Mouse (Mus musculus) kidney, embryonic 14.5 days (tissue): ENCODE data around the gene Clec12a. TPM values are rescaled to one million over a fixed set of nuclear protein-coding genes. Genes with fewer than 3 reads are reported as not detected.

Experiments used
- ATAC-seq: fragments of 200-750 bp; cut with Nextera tagmentation; 2 replicates; pipeline ENCODE4 v1.8.0; 2017; ENCODE audit warnings: moderate number of reproducible peaks, mild to moderate bottlenecking, moderate TSS enrichment, moderate library complexity; ENCODE audit not compliant: low FRiP score, low TSS enrichment
- H3K27ac ChIP-seq: fragments of 300-500 bp; sonication (generic); 2 replicates; pipeline ENCODE4 v1.5.1; 2014; ENCODE audit warnings: low read depth, mild to moderate bottlenecking, low read length, moderate library complexity, mixed read lengths
- H3K27me3 ChIP-seq: fragments of 300-500 bp; sonication (generic); 2 replicates; pipeline ENCODE4 v1.6.1; 2014; ENCODE audit warnings: mild to moderate bottlenecking, low read length; ENCODE audit not compliant: control insufficient read depth, insufficient read depth
- H3K36me3 ChIP-seq: fragments of 300-500 bp; sonication (generic); 2 replicates; pipeline ENCODE4 v1.6.1; 2014; ENCODE audit warnings: low read length, mixed read lengths; ENCODE audit not compliant: control insufficient read depth, insufficient read depth
- H3K4me1 ChIP-seq: fragments of 300-500 bp; sonication (generic); 2 replicates; pipeline ENCODE4 v1.6.1; 2014; ENCODE audit warnings: low read length, mixed read lengths; ENCODE audit not compliant: control insufficient read depth, insufficient read depth
- H3K4me2 ChIP-seq: fragments of 300-500 bp; sonication (generic); replicated peaks from 2 replicates; pipeline ENCODE4 v1.6.1; 2014; ENCODE audit warnings: low read depth, mild to moderate bottlenecking, low read length
- H3K4me3 ChIP-seq: fragments of 300-500 bp; sonication (generic); 2 replicates; pipeline ENCODE4 v1.5.1; 2014; ENCODE audit warnings: mild to moderate bottlenecking, low read length
- H3K9ac ChIP-seq: fragments of 300-500 bp; sonication (generic); 2 replicates; pipeline ENCODE4 v1.6.1; 2014; ENCODE audit warnings: low read depth, mild to moderate bottlenecking, low read length, moderate library complexity
- H3K9me3 ChIP-seq: fragments of 300-500 bp; sonication (generic); 2 replicates; pipeline ENCODE4 v1.6.1; 2016; ENCODE audit warnings: low read length; ENCODE audit not compliant: control insufficient read depth
- WGBS: fragments of 180-500 bp; shearing (Covaris S2); extraction: QIAGEN DNeasy Blood & Tissue Kit; methylation state at CpG from one replicate; pipeline ENCODE4 v1.1.7; 2014; 5-methylcytosine and 5-hydroxymethylcytosine counted together
- polyA plus RNA-seq: library from polyadenylated mRNA; unstranded; fragments of >200 nt; fragmentation: Nextera tagmentation; extraction: Ambion mirVana; gene quantifications from 2 replicates; pipeline ENCODE4 v1.2.1, GENCODE M21; 2014

Clec12a gene
- polyA plus RNA-seq, 1 experiment from 2014 or later = 0.85 TPM

GRCm38 (mm10) chr6:129326568-129327150 is 15.8 kb upstream of the Clec12a start:
- no peak overlapping the region for H3K4me2 ChIP-seq
- H3K9ac ChIP-seq = no peak overlapping the region
- no peak overlapping the region for H3K27ac ChIP-seq
- no peak for ATAC-seq
- 62% methylated on average over 13 of the region's 13 CpGs for WGBS
- H3K4me1 ChIP-seq = no peaks in the 10 kb centered on the region
- no peaks in the 10 kb centered on the region for H3K36me3 ChIP-seq
- H3K27me3 ChIP-seq = no peaks in the 10 kb centered on the region
- H3K4me3 ChIP-seq = no peak overlapping the region
- H3K9me3 ChIP-seq = no peaks in the 10 kb centered on the region

GRCm38 (mm10) chr6:129331610-129332009 is 10.9 kb upstream of the Clec12a start, which contains the start of gene 4922502D21Rik:
Gene 4922502D21Rik (minus strand): TSS chr6:129331796.
- H3K4me2 ChIP-seq = no peak within 1 kb of the TSS
- no peaks in the 10 kb centered on the region for H3K9me3 ChIP-seq
- no peak within 1 kb of the TSS for H3K9ac ChIP-seq
- peak; percentile 78; the same call in 1 of the 2 replicates for ATAC-seq
- no peaks in the 10 kb centered on the region for H3K4me1 ChIP-seq
- no peaks in the 10 kb centered on the region for H3K27me3 ChIP-seq
- H3K4me3 ChIP-seq = no peak within 1 kb of the TSS
- WGBS = 39% methylated on average over 11 of the region's 11 CpGs
- no peaks in the 10 kb centered on the region for H3K36me3 ChIP-seq
- no peak within 1 kb of the TSS for H3K27ac ChIP-seq

- ATAC-seq = peak; percentile 66
- Histone ChIP-seq H3K9ac (no peak overlapping the region), H3K27me3 (no peaks in the 10 kb centered on the region), H3K27ac (no peak overlapping the region), H3K4me3 (no peak overlapping the region), H3K36me3 (no peaks in the 10 kb centered on the region), H3K4me1 (no peaks in the 10 kb centered on the region), H3K4me2 (no peak overlapping the region), H3K9me3 (no peaks in the 10 kb centered on the region)
- WGBS = 33% methylated on average over 11 of the region's 11 CpGs
Measured at GRCm38 (mm10) chr6:129333674-129334078, 8.8 kb upstream of the Clec12a start.

GRCm38 (mm10) chr6:129337751-129338150 is 4.7 kb upstream of the Clec12a start:
- Histone ChIP-seq H3K4me3 (no peak overlapping the region), H3K27ac (no peak overlapping the region), H3K36me3 (no peaks in the 10 kb centered on the region), H3K9me3 (no peaks in the 10 kb centered on the region), H3K9ac (no peak overlapping the region), H3K4me2 (no peak overlapping the region), H3K27me3 (no peaks in the 10 kb centered on the region), H3K4me1 (no peaks in the 10 kb centered on the region)
- WGBS = 70% methylated on average over 1 of the region's 1 CpGs
- ATAC-seq = no peak

GRCm38 (mm10) chr6:129344408-129344807 is 1.9 kb downstream of the Clec12a start:
- Histone ChIP-seq H3K36me3 (no peaks in the 10 kb centered on the region), H3K9ac (no peak overlapping the region), H3K9me3 (peaks cover 7% of the 10 kb centered on the region; the same call in 1 of the 2 replicates), H3K4me2 (no peak overlapping the region), H3K27ac (no peak overlapping the region), H3K27me3 (no peaks in the 10 kb centered on the region), H3K4me1 (no peaks in the 10 kb centered on the region), H3K4me3 (no peak overlapping the region)
- WGBS = 70% methylated on average over 3 of the region's 3 CpGs
- no peak for ATAC-seq

GRCm38 (mm10) chr6:129349524-129350352 is 7.2 kb downstream of the Clec12a start:
- Histone ChIP-seq H3K36me3 (no peaks in the 10 kb centered on the region), H3K4me1 (no peaks in the 10 kb centered on the region), H3K27ac (peak overlapping the region; percentile 51; the same call in 1 of the 2 replicates), H3K4me2 (no peak overlapping the region), H3K9ac (no peak overlapping the region), H3K27me3 (no peaks in the 10 kb centered on the region), H3K9me3 (peaks cover 7% of the 10 kb centered on the region; the same call in 1 of the 2 replicates), H3K4me3 (no peak overlapping the region)
- no peak for ATAC-seq
- WGBS = 59% methylated on average over 4 of the region's 4 CpGs

GRCm38 (mm10) chr6:129351091-129351490 is 8.6 kb downstream of the Clec12a start:
- 93% methylated on average over 3 of the region's 3 CpGs for whole genome bisulfite sequencing
- H3K4me2 ChIP-seq = no peak overlapping the region
- H3K27me3 ChIP-seq = no peaks in the 10 kb centered on the region

GRCm38 (mm10) chr6:129355774-129356173 is 13.3 kb downstream of the Clec12a start:
- H3K4me1 ChIP-seq = no peaks in the 10 kb centered on the region
- H3K27me3 ChIP-seq = no peaks in the 10 kb centered on the region
- ATAC-seq = no peak
- no peak overlapping the region for H3K4me3 ChIP-seq
- H3K9ac ChIP-seq = no peak overlapping the region
- H3K4me2 ChIP-seq = no peak overlapping the region
- H3K27ac ChIP-seq = no peak overlapping the region
- no peaks in the 10 kb centered on the region for H3K9me3 ChIP-seq
- WGBS = 94% methylated on average over 2 of the region's 2 CpGs
- no peaks in the 10 kb centered on the region for H3K36me3 ChIP-seq

More at GRCm38 (mm10) chr6:129351091-129351490, 8.6 kb downstream of the Clec12a start:
- Histone ChIP-seq H3K4me3 (no peak overlapping the region), H3K4me1 (no peaks in the 10 kb centered on the region), H3K36me3 (no peaks in the 10 kb centered on the region), H3K9ac (no peak overlapping the region), H3K9me3 (peaks cover 7% of the 10 kb centered on the region; the same call in 1 of the 2 replicates), H3K27ac (no peak overlapping the region)
- ATAC-seq = no peak

GRCm38 (mm10) chr6:129356430-129356829 is 13.9 kb downstream of the Clec12a start:
- Histone ChIP-seq H3K4me1 (no peaks in the 10 kb centered on the region), H3K9ac (no peak overlapping the region), H3K36me3 (no peaks in the 10 kb centered on the region), H3K9me3 (no peaks in the 10 kb centered on the region), H3K4me2 (no peak overlapping the region), H3K27me3 (no peaks in the 10 kb centered on the region), H3K4me3 (no peak overlapping the region), H3K27ac (no peak overlapping the region)
- no peak for ATAC-seq
